Mouse (Mus musculus) midbrain, embryonic 11.5 days (tissue): ENCODE measurements around the gene Pcna. TPM values are rescaled to one million over a fixed set of nuclear protein-coding genes. Genes with fewer than 3 reads are reported as not detected.

ENCODE experiments used
- polyA plus RNA-seq: library from polyadenylated mRNA; unstranded; fragments of >200 nt; fragmentation: Nextera tagmentation; extraction: Ambion mirVana; gene quantifications from 2 replicates; pipeline ENCODE4 v1.2.1, GENCODE M21; 2014

Pcna gene
- polyA plus RNA-seq, 1 experiment from 2014 or later = 408 TPM

Other genes with a start within 250 kb of the Pcna start
- gene Rassf2, start 223.1 kb downstream of the Pcna start, polyA plus RNA-seq = 32.3 and 33.2 TPM in 2 replicates
- gene Slc23a2, start 108.2 kb downstream of the Pcna start, polyA plus RNA-seq = 9.8 and 9.9 TPM in 2 replicates
- gene Tmem230, start 5.5 kb downstream of the Pcna start, polyA plus RNA-seq = 54.2 and 57.1 TPM in 2 replicates
- 25.6 and 30.7 TPM in 2 replicates for gene Cds2, start 9.8 kb upstream of the Pcna start, polyA plus RNA-seq
- gene Prokr2, start 132.1 kb upstream of the Pcna start, polyA plus RNA-seq = 1.1 and 1.3 TPM in 2 replicates